In the genomic region with DNA sequence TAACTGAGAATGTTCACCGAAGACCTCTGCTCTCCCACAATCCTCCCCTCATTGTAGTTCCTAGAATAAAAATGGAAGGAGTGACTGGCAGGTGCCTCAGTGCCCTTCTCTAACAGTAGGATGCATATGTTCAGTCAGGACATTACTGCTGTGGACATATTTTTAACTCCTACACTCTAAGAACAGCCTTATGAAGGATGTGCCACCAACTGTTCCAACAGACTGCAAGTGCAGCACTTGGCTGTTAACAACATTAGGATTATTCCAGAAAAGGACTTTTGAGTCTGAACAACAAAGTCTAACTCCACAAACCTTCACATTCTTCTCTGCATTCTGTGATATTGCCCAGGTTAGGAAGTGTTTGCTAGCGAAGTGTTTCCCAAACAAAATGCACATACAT, we compare ENCODE assay signal across 24 mouse cellular contexts.
DNase-seq lines count a peak whose midpoint lies in the region; ATAC-seq lines count a peak whose summit lies in the region.
"Had no signal": no experiment of that assay in that cellular context is flagged by ENCODE, and none has a peak within 500 bp of the region (broad histone marks: within the 10 kb centered on the region; RNA-seq: fewer than 3 reads in every experiment).

No protein-coding gene starts in this region.

- no peaks in the 10 kb centered on the region for H3K27me3 ChIP-seq in kidney, embryonic 14.5 days (ENCODE audit: control insufficient read depth, insufficient read depth, low read length)
- H3K27me3 ChIP-seq: forebrain, embryonic 15.5 days; heart, embryonic 15.5 days; hindbrain, embryonic 15.5 days; limb, embryonic 15.5 days; neural tube, embryonic 15.5 days had no signal

- WGBS in kidney, embryonic 14.5 days, result 86% methylated on average over 2 of the region's 2 CpGs

- no peak overlapping the region for H3K9ac ChIP-seq in kidney, embryonic 14.5 days (ENCODE audit: low read depth, low read length)
- H3K9ac ChIP-seq: forebrain, embryonic 15.5 days; heart, embryonic 15.5 days; hindbrain, embryonic 15.5 days; limb, embryonic 15.5 days; liver, embryonic 14.5 days; lung, embryonic 14.5 days; neural tube, embryonic 15.5 days had no signal

- no peak overlapping the region for H3K4me3 ChIP-seq in kidney, embryonic 14.5 days (ENCODE audit: low read length)
- H3K4me3 ChIP-seq: embryonic facial prominence, embryonic 10.5 days; forebrain, embryonic 15.5 days; gastrocnemius, adult 2 months; heart, embryonic 15.5 days; hindbrain, embryonic 15.5 days; limb, embryonic 15.5 days; midbrain, embryonic 10.5 days; neural tube, embryonic 15.5 days had no signal

- no peak overlapping the region for H3K27ac ChIP-seq in kidney, embryonic 14.5 days (ENCODE audit: low read depth, low read length)
- H3K27ac ChIP-seq: embryonic facial prominence, embryonic 10.5 days; forebrain, embryonic 15.5 days; gastrocnemius, adult 2 months; heart, embryonic 15.5 days; hindbrain, embryonic 15.5 days; limb, embryonic 15.5 days; liver, embryonic 14.5 days; midbrain, embryonic 10.5 days; neural tube, embryonic 15.5 days had no signal

- no peaks in the 10 kb centered on the region for H3K9me3 ChIP-seq in kidney, embryonic 14.5 days (ENCODE audit: control insufficient read depth, low read length)
- H3K9me3 ChIP-seq: embryonic facial prominence, embryonic 10.5 days; forebrain, embryonic 15.5 days; heart, embryonic 15.5 days; hindbrain, embryonic 15.5 days; limb, embryonic 15.5 days; midbrain, embryonic 10.5 days; neural tube, embryonic 15.5 days had no signal

- ATAC-seq in kidney, embryonic 14.5 days (ENCODE audit: low FRiP score, low TSS enrichment), result no peak
- ATAC-seq: forebrain, embryonic 15.5 days had no signal

- DNase-seq in layer of hippocampus, adult 11-12 months (ENCODE audit: low spot score), result peak; percentile 60
- DNase-seq in layer of hippocampus, postnatal 10 days (ENCODE audit: low spot score in 2 of 2), result no peak
- peak; percentile 49 for DNase-seq in right cerebral cortex, adult 18-20 months
- DNase-seq in right cerebral cortex, postnatal 25 days, result no peak
- DNase-seq in layer of hippocampus, postnatal 36 days, result peak; percentile 45 to 49
- no peak for DNase-seq in kidney, postnatal 10 days
- DNase-seq: adrenal gland, postnatal 25 days; cerebellum, adult 9-10 months; gastrocnemius, adult 2 months; heart, postnatal 4 days; kidney, adult 2 months; kidney, postnatal 14 days; lung, embryonic 14.5 days; lung, postnatal 36 days; spleen, adult 18-20 months had no signal

- no peaks in the 10 kb centered on the region for H3K36me3 ChIP-seq in kidney, embryonic 14.5 days (ENCODE audit: control insufficient read depth, insufficient read depth, low read length)
- H3K36me3 ChIP-seq: embryonic facial prominence, embryonic 10.5 days; forebrain, embryonic 15.5 days; heart, embryonic 15.5 days; hindbrain, embryonic 15.5 days; limb, embryonic 15.5 days; midbrain, embryonic 10.5 days; neural tube, embryonic 15.5 days had no signal

- H3K4me1 ChIP-seq in kidney, embryonic 14.5 days (ENCODE audit: control insufficient read depth, insufficient read depth, low read length), result no peaks in the 10 kb centered on the region
- H3K4me1 ChIP-seq: midbrain, embryonic 10.5 days had no signal

- H3K4me2 ChIP-seq in kidney, embryonic 14.5 days (replicated peaks; ENCODE audit: low read depth, low read length), result no peak overlapping the region
- H3K4me2 ChIP-seq: forebrain, embryonic 15.5 days; heart, embryonic 15.5 days; hindbrain, embryonic 15.5 days; limb, embryonic 15.5 days; lung, embryonic 14.5 days; neural tube, embryonic 15.5 days had no signal

Comparison
In these comparisons a context has a peak if more than half of its experiments do, and no peak if none do; other contexts are left out.
1. DNase-seq: peak in layer of hippocampus, adult 11-12 months (single experiment), right cerebral cortex, adult 18-20 months (single experiment) and layer of hippocampus, postnatal 36 days (2 of 2); none in layer of hippocampus, postnatal 10 days (0 of 2), right cerebral cortex, postnatal 25 days (single experiment) and kidney, postnatal 10 days (single experiment).